In the genomic region with DNA sequence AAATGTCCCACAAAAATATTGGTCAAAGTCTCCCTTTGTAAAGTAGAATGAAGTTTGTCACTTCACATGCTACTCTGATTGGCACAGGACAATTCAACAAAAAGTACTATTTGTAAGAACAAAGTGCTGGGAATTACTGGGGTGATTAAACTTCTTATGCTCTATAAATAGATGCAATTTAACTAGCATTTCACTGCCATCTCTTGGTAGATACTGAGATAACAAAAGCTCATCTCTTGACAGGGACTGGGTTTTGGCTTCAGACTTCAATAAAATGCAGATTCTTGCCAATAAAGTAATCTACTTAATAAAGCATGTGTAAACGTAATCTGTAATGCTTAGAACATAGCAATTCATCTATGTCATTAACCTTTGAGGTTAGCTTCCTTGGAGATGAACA, we compare ENCODE assay signal across 28 mouse cellular contexts. TPM values are rescaled to one million over a fixed set of nuclear protein-coding genes. Genes with fewer than 3 reads are reported as not detected.
A peak's percentile ranks its signal among the peaks of the same experiment; 100 is the strongest.
DNase-seq lines count a peak whose midpoint lies in the region; ATAC-seq and TF ChIP-seq lines count a peak whose summit lies in the region.
"Had no signal": no experiment of that assay in that cellular context is flagged by ENCODE, and none has a peak within 500 bp of the region (broad histone marks: within the 10 kb centered on the region; RNA-seq: fewer than 3 reads in every experiment).

No protein-coding gene starts in this region.

- 41% methylated on average over 1 of the region's 1 CpGs for WGBS in forebrain, postnatal 0 days
- WGBS in forebrain, embryonic 15.5 days, result 57% methylated on average over 1 of the region's 1 CpGs
- WGBS in kidney, postnatal 0 days, result 31% methylated on average over 1 of the region's 1 CpGs
- 28% methylated on average over 1 of the region's 1 CpGs for WGBS in kidney, embryonic 15.5 days
- 54% methylated on average over 1 of the region's 1 CpGs for WGBS in midbrain, postnatal 0 days
- 73% methylated on average over 1 of the region's 1 CpGs for WGBS in midbrain, embryonic 11.5 days

- H3K4me3 ChIP-seq in forebrain, postnatal 0 days (ENCODE audit: low read depth, low read length), result no peak overlapping the region
- no peak overlapping the region for H3K4me3 ChIP-seq in forebrain, embryonic 15.5 days
- H3K4me3 ChIP-seq in kidney, postnatal 0 days (replicated peaks; ENCODE audit: low read depth, low read length), result no peak overlapping the region
- H3K4me3 ChIP-seq in kidney, embryonic 15.5 days (replicated peaks), result no peak overlapping the region
- no peak overlapping the region for H3K4me3 ChIP-seq in midbrain, postnatal 0 days (ENCODE audit: low read depth, low read length)
- no peak overlapping the region for H3K4me3 ChIP-seq in midbrain, embryonic 11.5 days (ENCODE audit: low read depth, low read length)
- H3K4me3 ChIP-seq: embryonic facial prominence, embryonic 10.5 days; embryonic facial prominence, embryonic 13.5 days; erythroblast, embryonic 14.5 days; forebrain, embryonic 12.5 days; gastrocnemius, adult 2 months had no signal

- no peak overlapping the region for H3K4me2 ChIP-seq in forebrain, postnatal 0 days (ENCODE audit: low read depth)
- H3K4me2 ChIP-seq in forebrain, embryonic 15.5 days (replicated peaks), result no peak overlapping the region
- H3K4me2 ChIP-seq in kidney, postnatal 0 days (ENCODE audit: low read length), result no peak overlapping the region
- no peak overlapping the region for H3K4me2 ChIP-seq in kidney, embryonic 15.5 days
- H3K4me2 ChIP-seq in midbrain, postnatal 0 days (ENCODE audit: low read depth, low read length, poor library complexity, severe bottlenecking), result no peak overlapping the region
- no peak overlapping the region for H3K4me2 ChIP-seq in midbrain, embryonic 11.5 days
- H3K4me2 ChIP-seq: embryonic facial prominence, embryonic 13.5 days; forebrain, embryonic 12.5 days; heart, embryonic 11.5 days had no signal

- H3K9ac ChIP-seq in forebrain, postnatal 0 days, result no peak overlapping the region
- H3K9ac ChIP-seq in forebrain, embryonic 15.5 days (replicated peaks), result no peak overlapping the region
- H3K9ac ChIP-seq in kidney, postnatal 0 days (ENCODE audit: low read depth, low read length), result no peak overlapping the region
- H3K9ac ChIP-seq in kidney, embryonic 15.5 days, result no peak overlapping the region
- no peak overlapping the region for H3K9ac ChIP-seq in midbrain, postnatal 0 days (replicated peaks; ENCODE audit: low read length, poor library complexity, severe bottlenecking)
- no peak overlapping the region for H3K9ac ChIP-seq in midbrain, embryonic 11.5 days (ENCODE audit: low read length)
- H3K9ac ChIP-seq: embryonic facial prominence, embryonic 13.5 days; forebrain, embryonic 12.5 days had no signal

- TF ChIP-seq CTCF in forebrain, postnatal 0 days (IDR thresholded peaks at IDR 0.05; ENCODE audit: low read depth), result peak; percentile 8; the same call in 1 of the 2 replicates
- TF ChIP-seq CTCF in kidney, postnatal 0 days (IDR thresholded peaks at IDR 0.05; ENCODE audit: low read depth), result 0 out of 2 replicates have a peak, but pooled peaks have one; percentile 2
- TF ChIP-seq CTCF in midbrain, postnatal 0 days (IDR thresholded peaks at IDR 0.05), result peak; percentile 55

- no peaks in the 10 kb centered on the region for H3K36me3 ChIP-seq in forebrain, postnatal 0 days (ENCODE audit: insufficient read depth)
- H3K36me3 ChIP-seq in forebrain, embryonic 15.5 days, result no peaks in the 10 kb centered on the region
- H3K36me3 ChIP-seq in kidney, postnatal 0 days (ENCODE audit: insufficient read depth, low read length), result no peaks in the 10 kb centered on the region
- no peaks in the 10 kb centered on the region for H3K36me3 ChIP-seq in kidney, embryonic 15.5 days
- H3K36me3 ChIP-seq in midbrain, postnatal 0 days (ENCODE audit: insufficient read depth, low read length), result no peaks in the 10 kb centered on the region
- H3K36me3 ChIP-seq in midbrain, embryonic 11.5 days (ENCODE audit: control insufficient read depth, insufficient read depth, low read length), result no peaks in the 10 kb centered on the region
- H3K36me3 ChIP-seq: embryonic facial prominence, embryonic 10.5 days; embryonic facial prominence, embryonic 13.5 days; forebrain, embryonic 12.5 days; G1E had no signal

- H3K27ac ChIP-seq in forebrain, postnatal 0 days (ENCODE audit: low read depth, low read length), result no peak overlapping the region
- no peak overlapping the region for H3K27ac ChIP-seq in forebrain, embryonic 15.5 days (replicated peaks)
- no peak overlapping the region for H3K27ac ChIP-seq in kidney, postnatal 0 days
- H3K27ac ChIP-seq in kidney, embryonic 15.5 days, result no peak overlapping the region
- H3K27ac ChIP-seq in midbrain, postnatal 0 days (ENCODE audit: low read depth, low read length), result no peak overlapping the region
- H3K27ac ChIP-seq in midbrain, embryonic 11.5 days (ENCODE audit: low read depth, low read length), result no peak overlapping the region
- H3K27ac ChIP-seq: embryonic facial prominence, embryonic 10.5 days; embryonic facial prominence, embryonic 13.5 days; forebrain, embryonic 12.5 days; gastrocnemius, adult 2 months had no signal

- H3K4me1 ChIP-seq in forebrain, postnatal 0 days (ENCODE audit: insufficient read depth), result no peaks in the 10 kb centered on the region
- no peaks in the 10 kb centered on the region for H3K4me1 ChIP-seq in forebrain, embryonic 15.5 days
- H3K4me1 ChIP-seq in kidney, postnatal 0 days (replicated peaks; ENCODE audit: insufficient read depth, low read length), result no peaks in the 10 kb centered on the region
- no peaks in the 10 kb centered on the region for H3K4me1 ChIP-seq in kidney, embryonic 15.5 days
- no peaks in the 10 kb centered on the region for H3K4me1 ChIP-seq in midbrain, postnatal 0 days (ENCODE audit: insufficient read depth, low read length)
- H3K4me1 ChIP-seq in midbrain, embryonic 11.5 days (ENCODE audit: control insufficient read depth, insufficient read depth, low read length), result no peaks in the 10 kb centered on the region
- H3K4me1 ChIP-seq: embryonic facial prominence, embryonic 10.5 days; embryonic facial prominence, embryonic 13.5 days; forebrain, embryonic 12.5 days had no signal

- ATAC-seq in forebrain, postnatal 0 days, result no peak
- ATAC-seq in forebrain, embryonic 15.5 days (replicated peaks), result no peak
- ATAC-seq in kidney, postnatal 0 days (replicated peaks; ENCODE audit: low FRiP score, low read depth), result no peak
- ATAC-seq in kidney, embryonic 15.5 days (replicated peaks; ENCODE audit: low FRiP score), result no peak
- ATAC-seq in midbrain, postnatal 0 days (ENCODE audit: low FRiP score), result no peak
- ATAC-seq in midbrain, embryonic 11.5 days (ENCODE audit: low FRiP score), result no peak
- ATAC-seq: hindbrain, embryonic 16.5 days; inflammation-experienced regulatory T-cells, adult 6 months; intestine, embryonic 16.5 days; Patski had no signal

- DNase-seq in forebrain, postnatal 0 days, result peak; percentile 5
- DNase-seq in kidney, postnatal 0 days (ENCODE audit: low spot score), result peak; percentile 3
- DNase-seq in midbrain, postnatal 0 days (ENCODE audit: low spot score), result peak; percentile 73
- DNase-seq in midbrain, embryonic 11.5 days (ENCODE audit: low spot score, missing footprints), result no peak
- no peak for DNase-seq in frontal cortex, postnatal 25 days (ENCODE audit: low spot score in 2 of 2)
- DNase-seq: adrenal gland, postnatal 10 days; adrenal gland, postnatal 36 days; B cell, adult 2 months; cerebellum, adult 11-12 months; cerebellum, adult 8-10 months; cerebellum, postnatal 10 days; cerebellum, postnatal 36 days; embryo, embryonic 11 days; gastrocnemius, adult 2 months; gastrocnemius, postnatal 14 days; heart, postnatal 36 days had no signal

- no peaks in the 10 kb centered on the region for H3K9me3 ChIP-seq in forebrain, postnatal 0 days (ENCODE audit: low read length)
- no peaks in the 10 kb centered on the region for H3K9me3 ChIP-seq in forebrain, embryonic 15.5 days
- no peaks in the 10 kb centered on the region for H3K9me3 ChIP-seq in kidney, postnatal 0 days (replicated peaks; ENCODE audit: low read length)
- no peaks in the 10 kb centered on the region for H3K9me3 ChIP-seq in kidney, embryonic 15.5 days (replicated peaks)
- no peaks in the 10 kb centered on the region for H3K9me3 ChIP-seq in midbrain, postnatal 0 days (ENCODE audit: low read length)
- H3K9me3 ChIP-seq in midbrain, embryonic 11.5 days (ENCODE audit: control insufficient read depth, low read length), result no peaks in the 10 kb centered on the region
- H3K9me3 ChIP-seq: embryonic facial prominence, embryonic 10.5 days; embryonic facial prominence, embryonic 13.5 days; forebrain, embryonic 12.5 days; G1E had no signal

- H3K27me3 ChIP-seq in forebrain, postnatal 0 days (ENCODE audit: insufficient read depth, low read length), result no peaks in the 10 kb centered on the region
- H3K27me3 ChIP-seq in forebrain, embryonic 15.5 days, result no peaks in the 10 kb centered on the region
- no peaks in the 10 kb centered on the region for H3K27me3 ChIP-seq in kidney, postnatal 0 days (ENCODE audit: insufficient read depth, low read length)
- no peaks in the 10 kb centered on the region for H3K27me3 ChIP-seq in kidney, embryonic 15.5 days
- no peaks in the 10 kb centered on the region for H3K27me3 ChIP-seq in midbrain, postnatal 0 days (ENCODE audit: insufficient read depth, low read length)
- H3K27me3 ChIP-seq in midbrain, embryonic 11.5 days (ENCODE audit: control insufficient read depth, insufficient read depth, low read length), result no peaks in the 10 kb centered on the region
- H3K27me3 ChIP-seq: embryonic facial prominence, embryonic 13.5 days; forebrain, embryonic 12.5 days; Patski had no signal

RNA-seq across cellular contexts. Expression of a gene that starts 56.5 kb away (rescaled TPM):
- 3.8 and 6.9 TPM in 2 replicates for total RNA-seq in forebrain, postnatal 0 days (2014; rRNA removed)
- 2.4 and 3.3 TPM in 2 replicates for polyA plus RNA-seq in forebrain, postnatal 0 days (2015; fragmentation: Nextera tagmentation; extraction: Ambion mirVana)
- polyA plus RNA-seq in forebrain, embryonic 15.5 days (2015; fragmentation: Nextera tagmentation; extraction: Ambion mirVana), result 7.5 and 7.8 TPM in 2 replicates
- 7.2 and 7.4 TPM in 2 replicates for polyA plus RNA-seq in kidney, postnatal 0 days (2015; fragmentation: Nextera tagmentation; extraction: Ambion mirVana)
- 7.3 and 9.2 TPM in 2 replicates for polyA plus RNA-seq in kidney, embryonic 15.5 days (2015; fragmentation: Nextera tagmentation; extraction: Ambion mirVana)
- 2.3 and 4.0 TPM in 2 replicates for total RNA-seq in midbrain, postnatal 0 days (2014; rRNA removed)
- polyA plus RNA-seq in midbrain, postnatal 0 days (2015; fragmentation: Nextera tagmentation; extraction: Ambion mirVana), result 2.3 and 2.9 TPM in 2 replicates
- polyA plus RNA-seq in midbrain, embryonic 11.5 days (2014; fragmentation: Nextera tagmentation; extraction: Ambion mirVana), result 9.1 and 9.8 TPM in 2 replicates

Comparison
In these comparisons a context has a peak if more than half of its experiments do, and no peak if none do; other contexts are left out.
1. DNase-seq: peak in forebrain, postnatal 0 days (single experiment), kidney, postnatal 0 days (single experiment) and midbrain, postnatal 0 days (single experiment); none in midbrain, embryonic 11.5 days (single experiment) and frontal cortex, postnatal 25 days (0 of 2).
2. CTCF ChIP-seq: peak in every context shown above with its lines; median percentile 55 in midbrain, postnatal 0 days; 8 in forebrain, postnatal 0 days; 2 in kidney, postnatal 0 days.